Comparison of ENCODE assay signal across 29 mouse cellular contexts in the genomic region with DNA sequence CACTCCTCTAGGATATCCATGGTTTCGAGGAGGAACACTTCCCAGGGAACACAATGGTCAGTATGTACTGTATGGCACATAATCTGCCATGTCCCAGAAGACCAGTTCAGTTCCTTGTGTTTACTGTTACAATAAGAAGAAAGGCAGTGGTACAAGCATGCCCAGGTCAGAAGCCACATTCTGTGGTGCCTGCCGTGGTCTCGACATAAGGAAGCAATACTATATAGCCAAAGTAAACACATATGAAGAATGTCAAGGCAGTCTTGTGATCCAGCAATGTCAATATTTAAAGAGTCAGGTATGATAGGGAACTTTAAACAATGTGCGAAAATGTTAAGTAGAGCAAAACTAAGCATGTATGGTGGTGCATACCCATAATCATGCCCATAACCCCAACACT. TPM values are rescaled to one million over a fixed set of nuclear protein-coding genes. Genes with fewer than 3 reads are reported as not detected.
DNase-seq lines count a peak whose midpoint lies in the region; ATAC-seq and TF ChIP-seq lines count a peak whose summit lies in the region.
"Had no signal": no experiment of that assay in that cellular context is flagged by ENCODE, and none has a peak within 500 bp of the region (broad histone marks: within the 10 kb centered on the region; RNA-seq: fewer than 3 reads in every experiment).

No protein-coding gene starts in this region.

- DNase-seq in lung, adult 2 months: no peak
- peak; percentile 57 for DNase-seq in stomach, postnatal 0 days (ENCODE audit: low spot score)
- DNase-seq in retina, embryonic 14.5 days (ENCODE audit: low spot score): no peak
- DNase-seq in kidney, postnatal 25 days: no peak
- DNase-seq: adrenal gland, postnatal 10 days; adrenal gland, postnatal 36 days; B cell, adult 2 months; cerebellum, adult 18-20 months; cerebellum, adult 9-10 months; cerebellum, postnatal 25 days; gastrocnemius, postnatal 25 days; heart, adult 18-20 months; heart, postnatal 10 days; heart, postnatal 36 days had no signal

- ATAC-seq in lung, embryonic 16.5 days (ENCODE audit: low read depth): peak; percentile 48; the same call in 1 of the 2 replicates
- ATAC-seq in intestine, embryonic 16.5 days: peak; percentile 62
- ATAC-seq in stomach, embryonic 14.5 days (ENCODE audit: insufficient number of reproducible peaks, insufficient read depth, low FRiP score, low read depth): peak; percentile 34
- peak; percentile 87 for ATAC-seq in stomach, postnatal 0 days (ENCODE audit: low FRiP score, low TSS enrichment)
- ATAC-seq: forebrain, embryonic 15.5 days; Patski had no signal

- no peak for TF ChIP-seq CTCF in lung, adult 2 months (IDR thresholded peaks at IDR 0.05; ENCODE audit: insufficient read depth, low read length)
- TF ChIP-seq CTCF in stomach, postnatal 0 days (IDR thresholded peaks at IDR 0.05; ENCODE audit: low read depth): no peak

- no peak overlapping the region for H3K9ac ChIP-seq in lung, embryonic 16.5 days (ENCODE audit: low read length)
- H3K9ac ChIP-seq in intestine, embryonic 16.5 days (ENCODE audit: low read depth, low read length): no peak overlapping the region
- no peak overlapping the region for H3K9ac ChIP-seq in stomach, embryonic 14.5 days (replicated peaks; ENCODE audit: low read depth, low read length)
- no peak overlapping the region for H3K9ac ChIP-seq in stomach, postnatal 0 days (ENCODE audit: low read length)
- H3K9ac ChIP-seq: embryonic facial prominence, embryonic 13.5 days; forebrain, embryonic 12.5 days; forebrain, embryonic 15.5 days; heart, embryonic 12.5 days; heart, embryonic 15.5 days; hindbrain, embryonic 14.5 days had no signal

- H3K9me3 ChIP-seq in lung, embryonic 16.5 days (ENCODE audit: control insufficient read depth, low read length): no peaks in the 10 kb centered on the region
- H3K9me3 ChIP-seq in intestine, embryonic 16.5 days (ENCODE audit: control insufficient read depth, low read length): no peaks in the 10 kb centered on the region
- H3K9me3 ChIP-seq in stomach, embryonic 14.5 days (ENCODE audit: control insufficient read depth, low read depth, low read length): no peaks in the 10 kb centered on the region
- H3K9me3 ChIP-seq in stomach, postnatal 0 days (ENCODE audit: control insufficient read depth, low read length): no peaks in the 10 kb centered on the region
- H3K9me3 ChIP-seq: embryonic facial prominence, embryonic 10.5 days; embryonic facial prominence, embryonic 13.5 days; forebrain, embryonic 12.5 days; forebrain, embryonic 15.5 days; G1E; heart, embryonic 12.5 days; heart, embryonic 15.5 days; hindbrain, embryonic 10.5 days had no signal

- WGBS in lung, embryonic 16.5 days: 39% methylated on average over 4 of the region's 4 CpGs
- WGBS in lung, adult 2 months: 48% methylated on average over 4 of the region's 4 CpGs
- 58% methylated on average over 4 of the region's 4 CpGs for WGBS in intestine, embryonic 16.5 days
- WGBS in stomach, embryonic 14.5 days: 58% methylated on average over 4 of the region's 4 CpGs
- WGBS in stomach, postnatal 0 days: 39% methylated on average over 4 of the region's 4 CpGs

- H3K4me2 ChIP-seq in lung, embryonic 16.5 days (ENCODE audit: low read depth, low read length): no peak overlapping the region
- no peak overlapping the region for H3K4me2 ChIP-seq in intestine, embryonic 16.5 days (ENCODE audit: low read depth, low read length)
- no peak overlapping the region for H3K4me2 ChIP-seq in stomach, embryonic 14.5 days (replicated peaks; ENCODE audit: low read depth, low read length)
- H3K4me2 ChIP-seq in stomach, postnatal 0 days (replicated peaks; ENCODE audit: low read depth): no peak overlapping the region
- H3K4me2 ChIP-seq: embryonic facial prominence, embryonic 13.5 days; forebrain, embryonic 12.5 days; forebrain, embryonic 15.5 days; heart, embryonic 12.5 days; heart, embryonic 15.5 days; hindbrain, embryonic 14.5 days had no signal

- H3K36me3 ChIP-seq in lung, embryonic 16.5 days (ENCODE audit: control insufficient read depth, insufficient read depth, low read length): no peaks in the 10 kb centered on the region
- no peaks in the 10 kb centered on the region for H3K36me3 ChIP-seq in intestine, embryonic 16.5 days (ENCODE audit: control insufficient read depth, insufficient read depth, low read length)
- H3K36me3 ChIP-seq in stomach, embryonic 14.5 days (ENCODE audit: control insufficient read depth, insufficient read depth, low read length): no peaks in the 10 kb centered on the region
- H3K36me3 ChIP-seq in stomach, postnatal 0 days (ENCODE audit: control insufficient read depth, insufficient read depth, low read length): no peaks in the 10 kb centered on the region
- H3K36me3 ChIP-seq: embryonic facial prominence, embryonic 10.5 days; embryonic facial prominence, embryonic 13.5 days; forebrain, embryonic 12.5 days; forebrain, embryonic 15.5 days; heart, embryonic 12.5 days; heart, embryonic 15.5 days; hindbrain, embryonic 10.5 days had no signal

- no peak overlapping the region for H3K27ac ChIP-seq in lung, embryonic 16.5 days (ENCODE audit: low read length)
- H3K27ac ChIP-seq in intestine, embryonic 16.5 days (ENCODE audit: low read length): no peak overlapping the region; the same call in 1 of the 2 replicates
- no peak overlapping the region for H3K27ac ChIP-seq in stomach, embryonic 14.5 days (ENCODE audit: low read length)
- H3K27ac ChIP-seq in stomach, postnatal 0 days (replicated peaks): no peak overlapping the region
- H3K27ac ChIP-seq: embryonic facial prominence, embryonic 10.5 days; embryonic facial prominence, embryonic 13.5 days; forebrain, embryonic 12.5 days; forebrain, embryonic 15.5 days; heart, embryonic 15.5 days; hindbrain, embryonic 10.5 days; hindbrain, embryonic 14.5 days had no signal

- no peak for TF ChIP-seq EP300 in stomach, postnatal 0 days (optimal IDR thresholded peaks at IDR 0.05)

- no peak overlapping the region for H3K4me3 ChIP-seq in lung, embryonic 16.5 days (ENCODE audit: low read length)
- H3K4me3 ChIP-seq in lung, adult 2 months (replicated peaks; ENCODE audit: extremely low read depth, low read depth, low read length): no peak overlapping the region
- no peak overlapping the region for H3K4me3 ChIP-seq in intestine, embryonic 16.5 days (ENCODE audit: low read length)
- no peak overlapping the region for H3K4me3 ChIP-seq in stomach, embryonic 14.5 days (ENCODE audit: low read depth, low read length)
- H3K4me3 ChIP-seq in stomach, postnatal 0 days (ENCODE audit: low read depth, low read length): no peak overlapping the region
- H3K4me3 ChIP-seq: embryonic facial prominence, embryonic 10.5 days; embryonic facial prominence, embryonic 13.5 days; erythroblast, embryonic 14.5 days; forebrain, embryonic 12.5 days; forebrain, embryonic 15.5 days; heart, embryonic 12.5 days; heart, embryonic 15.5 days; hindbrain, embryonic 10.5 days had no signal

- TF ChIP-seq POLR2A in lung, adult 2 months (IDR thresholded peaks at IDR 0.05; ENCODE audit: borderline replicate concordance, extremely low read depth, low read depth, low read length): no peak

- no peaks in the 10 kb centered on the region for H3K27me3 ChIP-seq in lung, embryonic 16.5 days (ENCODE audit: control insufficient read depth, insufficient read depth, low read depth, low read length)
- H3K27me3 ChIP-seq in intestine, embryonic 16.5 days (replicated peaks; ENCODE audit: control insufficient read depth, insufficient read depth, low read length): no peaks in the 10 kb centered on the region
- no peaks in the 10 kb centered on the region for H3K27me3 ChIP-seq in stomach, embryonic 14.5 days (ENCODE audit: control insufficient read depth, insufficient read depth, low read length)
- no peaks in the 10 kb centered on the region for H3K27me3 ChIP-seq in stomach, postnatal 0 days (ENCODE audit: control insufficient read depth, insufficient read depth, low read length)
- H3K27me3 ChIP-seq: CH12.LX; embryonic facial prominence, embryonic 13.5 days; forebrain, embryonic 12.5 days; forebrain, embryonic 15.5 days; heart, embryonic 12.5 days; heart, embryonic 15.5 days; Patski had no signal

- peaks cover 41% of the 10 kb centered on the region for H3K4me1 ChIP-seq in lung, embryonic 16.5 days (replicated peaks; ENCODE audit: control insufficient read depth, insufficient read depth, low read length)
- H3K4me1 ChIP-seq in lung, adult 2 months (ENCODE audit: control insufficient read depth, insufficient read depth, low read length): peaks cover 33% of the 10 kb centered on the region
- peaks cover 17% of the 10 kb centered on the region for H3K4me1 ChIP-seq in intestine, embryonic 16.5 days (ENCODE audit: control insufficient read depth, insufficient read depth, low read length)
- peaks cover 25% of the 10 kb centered on the region for H3K4me1 ChIP-seq in stomach, embryonic 14.5 days (ENCODE audit: control insufficient read depth, insufficient read depth, low read length)
- peaks cover 15% of the 10 kb centered on the region for H3K4me1 ChIP-seq in stomach, postnatal 0 days (replicated peaks; ENCODE audit: control insufficient read depth, insufficient read depth)

RNA-seq across cellular contexts. Expression of a gene that starts 44.2 kb away (rescaled TPM):
- 3.2 and 3.5 TPM in 2 replicates for polyA plus RNA-seq in lung, embryonic 16.5 days (2015; fragmentation: Nextera tagmentation; extraction: Ambion mirVana)
- 5.7 and 10.2 TPM in 2 replicates for polyA plus RNA-seq in lung, adult 2 months (2012; rRNA removed)
- polyA plus RNA-seq in intestine, embryonic 16.5 days (2015; fragmentation: Nextera tagmentation; extraction: Ambion mirVana): 2.4 and 2.8 TPM in 2 replicates
- polyA plus RNA-seq in stomach, embryonic 14.5 days (2014; fragmentation: Nextera tagmentation; extraction: Ambion mirVana): 5.9 and 7.4 TPM in 2 replicates
- polyA plus RNA-seq in stomach, postnatal 0 days (2015; fragmentation: Nextera tagmentation; extraction: Ambion mirVana): 2.5 and 2.6 TPM in 2 replicates

Comparison
In these comparisons a context has a peak if more than half of its experiments do, and no peak if none do; other contexts are left out.
1. ATAC-seq: peak in every context shown above with its lines; median percentile 87 in stomach, postnatal 0 days; 62 in intestine, embryonic 16.5 days; 48 in lung, embryonic 16.5 days; 34 in stomach, embryonic 14.5 days.